Mouse (Mus musculus) urinary bladder, postnatal 4 days (tissue): ENCODE measurements around the gene Mrpl16.
A peak's percentile ranks its signal among the peaks of the same experiment; 100 is the strongest.

Experiments
- DNase-seq, 2 experiments: peaks; one replicate each; pipeline ENCODE4 v3.0.0; 2021 to 2022; ENCODE audit warnings: low spot score in 2 of 2

Gene Mrpl16

GRCm38 (mm10) chr19:11804423-11804822, 34.2 kb downstream of the Mrpl16 start:
- no peak for DNase-seq

- DNase-seq: no peak
Observed at GRCm38 (mm10) chr19:11807251-11807650, 37.1 kb downstream of the Mrpl16 start.

GRCm38 (mm10) chr19:11807822-11808221, 37.6 kb downstream of the Mrpl16 start:
- no peak for DNase-seq

GRCm38 (mm10) chr19:11808452-11808851, 38.3 kb downstream of the Mrpl16 start:
- no peak for DNase-seq

GRCm38 (mm10) chr19:11810003-11810758, 40.0 kb downstream of the Mrpl16 start:
- no peak for DNase-seq

GRCm38 (mm10) chr19:11810856-11811255, 40.7 kb downstream of the Mrpl16 start:
- DNase-seq: no peak

GRCm38 (mm10) chr19:11811688-11812365, 41.6 kb downstream of the Mrpl16 start:
- DNase-seq: no peak

GRCm38 (mm10) chr19:11813136-11813535, 42.9 kb downstream of the Mrpl16 start:
- DNase-seq: no peak

- DNase-seq: no peak
Observed at GRCm38 (mm10) chr19:11813649-11814048, 43.5 kb downstream of the Mrpl16 start.

GRCm38 (mm10) chr19:11814742-11815333, 44.6 kb downstream of the Mrpl16 start:
- no peak for DNase-seq

- DNase-seq: no peak
Observed at GRCm38 (mm10) chr19:11816706-11817105, 46.5 kb downstream of the Mrpl16 start.

GRCm38 (mm10) chr19:11817586-11817985, 47.4 kb downstream of the Mrpl16 start:
- no peak for DNase-seq

- peak; percentile 44 to 63 for DNase-seq
Observed at GRCm38 (mm10) chr19:11818199-11819142, 48.3 kb downstream of the Mrpl16 start.

GRCm38 (mm10) chr19:11819143-11819700, 49.0 kb downstream of the Mrpl16 start, which contains the start of gene Stx3:
Stx3 (minus strand) TSS chr19:11819403.
- no peak for DNase-seq

- DNase-seq: peak; percentile 64 to 87
Observed at GRCm38 (mm10) chr19:11819800-11820199, 49.6 kb downstream of the Mrpl16 start.

- no peak for DNase-seq
Observed at GRCm38 (mm10) chr19:11820211-11820610, 50.0 kb downstream of the Mrpl16 start.

GRCm38 (mm10) chr19:11823346-11824065, 53.3 kb downstream of the Mrpl16 start:
- no peak for DNase-seq
